Mouse (Mus musculus) monocyte, adult 5-6 weeks (primary cell): ENCODE results near the gene Gm20695. TPM values are rescaled to one million over a fixed set of nuclear protein-coding genes. Genes with fewer than 3 reads are reported as not detected.
A peak's percentile ranks its signal among the peaks of the same experiment; 100 is the strongest.

Source experiments
- ATAC-seq: fragments of 153-309, 156-312 bp; replicated peaks from 2 replicates; pipeline ENCODE4 v1.8.0; 2017; ENCODE audit warnings: mild to moderate bottlenecking; ENCODE audit not compliant: low TSS enrichment, insufficient number of reproducible peaks, severe bottlenecking, poor library complexity, low FRiP score
- total RNA-seq: library from RNA; stranded (forward); fragments of 200-1000, 200-491, 200-594 nt; gene quantifications from 3 replicates; pipeline ENCODE4 v1.2.3, GENCODE M21; 2017

The Gm20695 gene
- total RNA-seq, 1 experiment from 2014 or later, result 1.2 TPM

DNA sequence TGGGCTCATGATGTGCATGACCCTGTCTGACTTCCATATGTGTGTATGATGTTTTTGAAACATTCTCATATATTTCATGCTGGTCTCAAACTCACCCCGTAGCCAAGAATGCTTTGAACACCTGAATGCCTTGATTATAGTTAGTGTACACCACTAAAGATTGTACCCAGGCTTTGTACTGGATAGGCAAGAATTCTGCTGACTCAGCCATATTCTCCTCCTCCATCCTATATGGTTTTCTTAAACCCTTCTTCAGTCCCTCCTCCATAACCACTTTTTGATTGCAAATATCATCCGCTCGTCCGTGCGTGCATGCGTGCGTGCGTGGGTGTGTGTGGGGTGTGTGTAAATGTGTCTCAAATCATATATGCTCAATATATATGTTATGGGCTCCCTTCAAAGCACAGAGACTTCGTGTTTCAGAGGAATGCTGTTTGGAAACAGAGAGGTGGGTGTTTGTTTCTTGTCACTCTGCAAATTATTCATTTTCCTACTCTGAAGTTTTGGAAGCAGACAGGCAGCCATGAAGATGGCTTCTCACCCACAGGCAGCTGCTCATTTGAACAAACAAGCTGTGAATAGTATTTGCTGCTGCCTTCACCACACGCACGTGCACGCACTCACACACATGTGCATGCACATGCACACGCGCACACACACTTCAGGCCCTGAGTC, 7.3 kb downstream of the Gm20695 start:
- ATAC-seq, result no peak

DNA sequence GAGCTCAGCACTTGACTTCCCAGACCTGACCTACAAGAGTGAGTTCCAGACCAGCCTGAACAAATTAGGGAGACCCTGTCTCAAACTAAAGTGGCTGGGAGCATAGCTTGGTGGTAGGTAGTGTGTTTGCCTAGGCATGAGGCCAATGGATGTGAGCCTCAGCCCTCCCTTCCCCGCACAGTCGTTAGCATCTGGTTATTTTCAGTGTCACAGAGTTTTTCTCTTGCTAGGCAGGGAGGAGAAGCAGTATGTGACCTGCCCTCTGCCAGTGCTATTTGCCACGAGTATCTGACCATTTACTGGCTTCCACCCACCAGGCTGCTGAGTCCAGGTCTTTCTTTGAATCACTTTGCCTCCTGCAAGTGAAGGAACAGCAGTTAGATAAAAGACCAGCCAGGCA, 9.3 kb downstream of the Gm20695 start:
- ATAC-seq, result no peak

DNA sequence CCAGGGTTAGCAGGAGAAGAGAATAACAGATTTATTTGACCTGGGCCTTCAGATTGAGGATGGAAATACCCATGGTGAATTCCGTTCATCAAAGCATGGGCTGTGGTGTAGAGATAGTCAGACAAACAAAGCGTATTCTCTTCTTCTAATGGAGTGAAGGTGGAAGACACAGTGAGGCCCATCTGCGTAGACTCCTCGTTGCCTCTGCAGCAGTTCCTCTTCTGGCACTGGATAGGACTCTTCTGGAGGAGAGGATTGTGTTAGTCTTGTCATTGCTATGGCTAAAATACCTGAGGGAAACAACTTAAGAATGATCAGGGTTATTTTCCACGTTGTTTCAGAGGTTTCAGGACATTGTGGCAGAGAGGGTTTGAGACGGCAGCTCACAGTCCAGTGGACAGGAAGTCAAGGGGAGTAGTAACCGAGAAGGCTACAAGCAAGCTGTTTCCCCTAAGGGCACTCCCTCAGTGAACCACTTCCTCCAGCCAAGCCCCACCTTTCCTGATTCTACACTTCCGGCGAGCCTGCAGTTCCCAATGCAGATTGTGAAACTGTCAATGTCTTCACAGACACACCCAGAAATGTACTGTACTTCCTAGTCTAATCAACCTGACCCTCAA, 10.8 kb downstream of the Gm20695 start:
- peak; percentile 96 for ATAC-seq

DNA sequence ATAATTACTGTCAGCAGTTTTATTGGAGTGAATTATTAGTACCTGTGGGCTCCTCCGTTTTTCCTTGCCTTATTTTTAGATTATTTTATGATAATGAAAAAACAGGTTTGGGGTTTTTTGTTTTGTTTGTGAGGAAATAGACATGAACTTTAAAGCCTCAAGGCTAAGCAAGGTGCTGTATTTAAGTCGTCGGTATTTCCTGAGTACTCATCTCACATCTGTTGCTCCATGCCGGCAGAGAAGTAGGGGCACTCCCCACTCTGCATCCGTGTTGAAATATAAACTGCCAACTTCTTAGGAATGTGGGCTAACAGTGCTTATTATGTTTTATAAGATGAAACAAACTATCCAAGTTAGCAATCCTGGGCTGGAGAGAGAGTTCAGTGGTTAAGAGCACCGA, 11.6 kb downstream of the Gm20695 start:
- ATAC-seq, result no peak

DNA sequence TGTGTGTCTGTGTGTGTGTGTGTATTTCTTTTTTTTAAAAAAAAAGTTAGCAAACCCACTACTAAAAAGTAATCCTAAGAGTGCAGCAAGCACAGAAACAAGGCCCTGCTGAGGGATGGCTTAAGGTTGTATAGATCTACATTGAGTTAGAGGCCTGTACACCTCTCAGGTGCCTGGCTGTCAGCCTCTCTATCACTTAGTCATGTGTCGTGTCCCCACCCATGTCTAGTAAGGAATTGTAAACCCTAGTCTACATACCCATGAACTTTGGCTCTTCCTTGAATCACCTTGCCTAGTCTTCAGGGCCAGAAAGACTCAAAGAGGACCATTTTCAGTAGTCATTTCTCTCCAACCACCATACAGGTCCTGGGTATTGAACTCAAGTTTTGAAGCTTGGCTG, 12.1 kb downstream of the Gm20695 start:
- no peak for ATAC-seq

DNA sequence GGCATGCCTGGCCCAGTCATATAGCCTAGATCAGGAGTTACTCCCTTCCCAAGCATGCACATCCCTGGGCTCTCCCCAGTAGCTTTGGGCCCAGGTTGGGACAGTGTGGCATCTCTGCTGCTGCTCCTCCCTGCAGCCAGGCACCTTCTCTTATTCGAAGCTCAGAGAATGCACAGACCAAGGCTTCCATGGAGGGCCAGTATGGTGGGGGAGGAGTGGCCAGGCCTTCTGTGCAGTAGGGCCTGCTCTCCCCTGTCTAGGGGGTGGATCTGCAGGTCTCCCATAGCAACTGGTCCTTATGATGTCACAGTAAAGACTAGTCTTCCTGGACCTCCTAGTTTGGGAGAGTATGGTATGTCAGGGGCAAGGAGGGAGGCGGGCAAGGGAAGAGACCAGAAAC, 23.0 kb downstream of the Gm20695 start:
- ATAC-seq, result no peak

DNA sequence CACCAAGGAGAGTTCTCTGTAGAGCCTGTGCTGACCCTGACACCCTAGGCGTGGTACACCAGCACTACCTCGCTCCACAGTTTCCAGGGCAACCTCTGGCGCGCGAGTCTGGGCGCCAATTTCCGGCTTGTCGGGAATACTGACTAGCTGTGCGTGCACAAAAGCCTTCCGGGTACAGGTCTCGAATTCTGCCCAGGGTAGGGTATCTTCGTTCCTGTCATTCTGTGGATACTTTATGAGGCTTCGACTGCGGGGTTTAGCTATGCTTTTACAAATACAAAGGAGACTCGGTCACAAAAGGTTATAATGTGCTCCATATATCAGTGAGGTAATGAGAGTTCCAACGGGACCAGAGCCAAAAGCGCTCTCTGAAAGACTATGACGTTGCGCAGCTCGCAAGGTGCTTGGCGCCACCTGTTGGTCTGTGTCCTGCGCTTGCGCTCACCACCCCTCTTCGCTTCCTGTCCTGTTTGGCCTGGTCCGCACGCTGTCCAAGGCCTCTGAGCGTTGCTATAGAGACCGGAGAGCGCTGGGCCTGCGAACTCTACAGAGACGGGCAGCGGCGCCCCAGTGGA, 24.2 kb downstream of the Gm20695 start, which contains the start of the genes 1700037C18Rik and Cluap1:
Gene 1700037C18Rik (minus strand): TSS at position 153 of the 575 bp plus-strand sequence.
Gene Cluap1 (plus strand): TSS at position 265 of the 575 bp plus-strand sequence.
- peak; percentile 94 for ATAC-seq

DNA sequence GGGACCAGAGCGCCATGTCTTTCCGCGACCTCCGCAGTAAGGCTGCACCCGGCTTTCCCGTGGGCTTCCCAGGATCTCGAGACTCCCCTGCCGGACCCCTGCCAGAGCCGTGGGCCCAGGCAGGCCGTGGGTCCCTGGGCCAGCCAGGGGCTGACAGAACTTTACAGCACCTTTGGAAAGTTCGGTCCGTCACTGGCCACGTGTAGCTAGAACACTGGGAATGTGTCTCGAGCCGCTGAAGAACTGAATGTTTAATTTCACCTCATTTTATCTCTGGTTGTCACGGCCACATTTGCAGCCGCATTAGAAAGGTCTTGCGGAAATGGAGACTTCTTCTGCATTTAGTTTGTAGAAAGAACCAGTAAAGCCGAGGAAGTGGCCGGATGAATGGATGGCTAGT, 24.7 kb downstream of the Gm20695 start:
- no peak for ATAC-seq

DNA sequence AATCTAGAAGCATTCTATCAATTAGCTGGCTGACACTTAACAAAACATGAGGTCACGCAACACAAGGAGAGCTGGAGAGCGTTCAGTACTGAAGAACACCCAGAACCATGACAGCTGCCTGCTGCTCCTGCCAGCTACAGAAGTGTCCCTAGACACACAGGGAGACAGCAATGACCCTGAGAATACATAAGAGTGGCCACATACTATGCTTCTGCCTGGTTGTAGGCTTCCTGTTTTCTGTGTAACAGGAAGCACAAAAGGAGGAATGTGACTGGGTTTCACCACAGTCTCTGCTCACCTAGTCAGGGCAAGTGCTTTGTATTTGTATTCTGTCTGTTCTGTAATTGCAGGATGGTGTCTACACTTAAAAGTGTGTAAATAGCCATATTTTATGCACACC, 36.3 kb downstream of the Gm20695 start:
- ATAC-seq, result no peak

DNA sequence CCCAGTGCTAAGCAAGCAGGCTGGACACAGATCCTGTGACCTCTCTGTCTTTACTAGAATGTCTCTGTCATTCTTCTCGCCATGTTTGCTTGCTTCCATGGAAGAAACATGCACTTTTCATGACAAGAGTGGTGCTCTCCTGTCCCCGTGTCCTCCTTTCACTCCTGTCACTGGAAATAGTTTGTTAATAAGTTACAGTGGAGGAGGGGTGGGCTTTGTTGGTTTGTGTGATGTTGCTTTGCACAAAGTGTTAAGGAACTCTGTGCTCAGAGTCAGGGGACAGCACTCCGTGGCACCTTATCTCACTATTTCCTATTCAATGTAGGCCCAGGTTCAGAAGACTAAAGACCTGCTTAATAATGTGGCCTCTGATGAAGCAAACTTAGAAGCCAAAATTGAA, 39.1 kb downstream of the Gm20695 start:
- no peak for ATAC-seq

DNA sequence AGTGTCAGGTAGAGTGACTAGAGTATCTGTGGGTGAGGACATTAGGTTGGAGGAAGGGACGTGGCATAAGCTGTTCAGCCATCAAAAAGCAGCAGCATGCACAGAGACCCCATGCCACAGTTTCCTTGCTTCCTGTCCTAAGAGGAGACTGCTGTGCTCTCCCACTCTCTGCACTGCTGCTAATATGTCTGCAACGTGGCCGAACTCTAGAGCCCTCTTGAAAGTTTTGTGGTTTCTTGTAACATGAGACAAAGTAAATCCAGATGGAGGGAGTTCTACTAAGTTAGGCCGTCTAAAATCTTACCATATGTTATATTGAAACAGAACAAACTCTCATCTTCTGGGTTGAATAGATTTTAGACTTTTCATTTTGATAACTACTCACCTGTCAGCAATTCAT, 39.5 kb downstream of the Gm20695 start:
- no peak for ATAC-seq

DNA sequence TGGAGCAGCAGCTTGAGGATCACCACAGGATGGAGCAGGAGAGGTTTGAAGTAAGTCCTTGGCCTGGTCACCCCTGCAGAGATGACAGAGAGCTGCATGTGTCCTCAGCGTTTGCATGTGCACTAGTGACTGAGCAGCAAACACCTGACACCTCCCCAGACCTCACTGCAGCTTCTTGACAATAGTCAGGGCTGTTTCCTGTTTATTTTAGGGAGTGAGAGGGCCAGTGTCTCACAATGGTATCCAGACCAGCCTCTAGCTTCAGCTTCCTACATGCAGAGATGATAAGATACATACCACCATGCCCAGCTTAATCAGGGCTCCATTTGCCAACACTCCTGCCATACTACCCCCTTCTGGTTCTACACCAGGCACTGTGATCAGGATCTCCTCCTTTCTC, 44.1 kb downstream of the Gm20695 start:
- no peak for ATAC-seq

DNA sequence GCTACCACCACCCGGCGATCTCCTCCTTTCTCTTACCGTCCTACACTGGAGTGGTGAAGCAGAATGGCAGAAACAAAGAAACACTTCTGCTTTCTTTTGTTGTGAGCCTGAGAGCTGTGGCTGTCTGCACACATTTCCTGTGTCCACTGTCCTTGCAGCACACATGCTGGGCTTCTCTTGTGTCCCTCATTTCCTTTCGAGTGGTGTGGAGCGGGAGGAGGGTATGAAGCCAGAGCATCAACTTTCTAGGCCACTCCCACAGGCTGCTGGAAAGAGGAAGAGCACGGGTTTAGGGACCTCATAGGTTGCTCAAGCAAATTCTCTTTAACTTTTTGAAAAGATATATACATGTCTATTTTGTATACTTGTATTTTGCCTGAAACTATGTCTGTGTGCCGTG, 44.7 kb downstream of the Gm20695 start:
- ATAC-seq, result peak; percentile 76

DNA sequence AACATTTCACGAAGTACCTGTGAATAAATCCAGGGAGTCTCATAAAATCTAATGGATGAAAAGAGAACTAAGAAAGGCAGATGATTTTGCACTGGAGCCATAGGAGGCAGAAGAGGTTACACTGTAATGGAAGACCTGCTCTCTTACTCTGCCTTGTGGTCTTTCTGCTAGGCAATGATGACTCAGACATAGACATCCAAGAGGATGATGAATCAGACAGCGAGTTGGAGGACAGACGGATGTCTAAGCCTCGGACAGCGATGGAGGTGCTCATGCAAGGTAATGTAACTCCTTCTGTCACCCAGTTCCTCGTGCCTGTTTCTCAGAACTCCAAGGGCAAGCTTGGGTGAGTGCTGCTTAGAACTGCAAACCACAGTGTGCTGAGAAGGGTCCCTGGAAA, 49.1 kb downstream of the Gm20695 start:
- no peak for ATAC-seq

DNA sequence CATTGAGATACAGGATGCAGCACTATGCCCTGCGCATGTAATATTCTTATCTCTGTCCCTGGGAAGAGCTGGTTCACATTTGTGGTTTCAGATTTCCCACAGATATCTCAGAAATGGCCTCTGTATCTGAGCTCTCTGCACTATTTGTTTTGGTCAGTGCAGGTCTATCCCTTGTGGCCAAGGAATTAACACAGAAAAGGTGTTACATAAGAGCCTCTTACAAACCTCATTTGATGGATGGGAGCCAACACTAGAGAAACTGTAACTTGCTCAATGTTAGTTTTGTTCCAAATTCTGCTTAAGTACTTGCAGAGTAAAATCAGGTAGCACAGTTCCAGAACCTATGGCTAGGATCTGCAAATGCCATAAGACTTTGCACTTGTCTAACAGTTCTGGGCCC, 49.6 kb downstream of the Gm20695 start:
- ATAC-seq, result no peak

DNA sequence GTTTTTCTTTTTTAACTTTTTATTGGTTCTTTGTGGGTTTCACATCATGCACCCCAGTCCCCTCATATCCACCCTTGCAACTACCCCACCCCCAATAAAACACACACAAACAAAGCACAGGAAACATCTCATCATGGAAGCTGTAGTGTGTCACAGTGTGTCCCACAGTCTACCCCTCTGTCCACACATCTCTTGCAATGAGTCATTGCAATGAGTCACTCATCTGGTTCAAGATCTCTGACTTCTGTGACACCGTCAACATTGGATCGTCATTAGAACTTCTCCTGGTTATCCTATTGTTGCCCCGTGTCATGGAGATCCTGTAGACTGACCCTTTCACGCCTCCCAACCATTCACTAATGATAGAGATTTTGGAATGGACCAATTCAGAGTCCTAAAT, 50.3 kb downstream of the Gm20695 start:
- ATAC-seq, result no peak

DNA sequence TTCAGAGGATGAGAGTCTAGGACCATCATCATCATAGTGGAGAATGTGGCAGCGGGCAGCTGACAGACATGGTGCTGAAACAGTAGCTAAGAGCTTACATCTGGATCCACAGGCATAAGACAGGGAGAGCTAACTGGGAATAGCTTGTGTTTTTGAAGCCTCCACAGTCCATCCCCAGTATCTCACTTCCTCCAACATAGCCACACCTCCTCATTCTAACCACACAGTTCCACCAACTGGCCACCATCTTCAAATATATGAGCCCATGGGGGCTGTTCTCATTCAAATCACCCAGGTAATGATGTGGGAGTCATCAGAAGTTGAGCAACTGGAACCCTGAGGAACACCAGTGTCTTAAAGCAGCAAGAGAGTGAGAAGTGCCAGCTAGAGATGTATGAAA, 66.7 kb downstream of the Gm20695 start:
- no peak for ATAC-seq

DNA sequence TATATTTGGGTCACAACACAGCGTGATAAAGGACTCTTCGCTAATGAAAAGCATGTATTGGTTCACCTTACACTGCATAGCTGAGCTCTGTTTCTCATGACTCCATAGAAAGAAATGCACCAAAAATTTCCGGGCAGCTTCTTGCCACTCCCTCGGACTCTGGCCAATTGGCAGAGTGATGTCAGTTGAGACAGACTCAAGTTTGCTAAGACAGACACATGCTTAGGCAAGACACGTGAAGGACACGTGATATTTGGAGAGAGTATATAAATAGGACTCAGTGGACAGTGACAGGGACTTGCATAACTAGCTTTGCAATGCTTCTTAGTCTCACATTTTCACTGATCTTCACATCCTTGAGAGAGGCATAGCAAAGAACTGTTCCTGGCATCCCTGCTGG, 71.9 kb downstream of the Gm20695 start:
- no peak for ATAC-seq

DNA sequence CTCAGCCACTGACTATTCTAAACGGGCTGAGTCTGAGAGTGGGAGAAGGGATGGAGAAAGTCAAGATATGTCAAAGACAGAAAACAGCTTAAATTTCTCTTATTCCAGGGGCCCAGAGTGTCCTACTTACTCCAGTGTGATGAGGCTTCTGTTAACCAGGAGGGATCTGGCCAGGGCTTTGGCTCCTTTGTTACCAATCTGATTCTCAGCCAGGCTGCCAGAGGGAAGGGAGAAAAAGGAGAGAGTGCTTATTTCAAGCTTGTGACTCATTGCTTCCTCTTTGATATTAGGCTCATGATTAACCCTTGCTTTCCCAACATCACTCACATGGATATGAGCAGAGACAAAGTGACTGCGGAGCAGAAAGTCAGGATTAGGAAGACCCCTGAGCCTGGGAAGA, 74.8 kb downstream of the Gm20695 start:
- ATAC-seq, result no peak

DNA sequence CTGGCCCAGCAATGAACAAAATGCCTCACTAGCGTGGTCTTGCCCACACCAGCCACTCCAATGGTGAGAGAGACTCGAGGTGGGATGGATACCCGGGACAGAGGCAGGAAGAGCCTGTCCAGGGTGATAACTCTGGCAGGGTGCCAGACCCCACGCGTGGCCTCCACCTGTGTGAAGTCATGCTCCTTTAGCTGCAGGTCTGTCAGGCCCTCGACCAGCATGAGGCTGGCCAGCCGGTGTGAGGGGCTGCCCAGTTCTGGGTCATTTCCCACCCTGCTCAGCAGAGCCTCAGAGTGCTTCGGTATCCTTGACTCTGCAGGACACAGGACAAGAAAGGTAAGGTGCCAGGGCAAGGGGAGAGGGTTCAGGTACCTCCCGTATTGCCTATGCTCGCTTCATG, 80.5 kb downstream of the Gm20695 start:
- no peak for ATAC-seq
